Mouse (Mus musculus): ENCODE measurements around the gene Abca6.

The Abca6 gene

DNA sequence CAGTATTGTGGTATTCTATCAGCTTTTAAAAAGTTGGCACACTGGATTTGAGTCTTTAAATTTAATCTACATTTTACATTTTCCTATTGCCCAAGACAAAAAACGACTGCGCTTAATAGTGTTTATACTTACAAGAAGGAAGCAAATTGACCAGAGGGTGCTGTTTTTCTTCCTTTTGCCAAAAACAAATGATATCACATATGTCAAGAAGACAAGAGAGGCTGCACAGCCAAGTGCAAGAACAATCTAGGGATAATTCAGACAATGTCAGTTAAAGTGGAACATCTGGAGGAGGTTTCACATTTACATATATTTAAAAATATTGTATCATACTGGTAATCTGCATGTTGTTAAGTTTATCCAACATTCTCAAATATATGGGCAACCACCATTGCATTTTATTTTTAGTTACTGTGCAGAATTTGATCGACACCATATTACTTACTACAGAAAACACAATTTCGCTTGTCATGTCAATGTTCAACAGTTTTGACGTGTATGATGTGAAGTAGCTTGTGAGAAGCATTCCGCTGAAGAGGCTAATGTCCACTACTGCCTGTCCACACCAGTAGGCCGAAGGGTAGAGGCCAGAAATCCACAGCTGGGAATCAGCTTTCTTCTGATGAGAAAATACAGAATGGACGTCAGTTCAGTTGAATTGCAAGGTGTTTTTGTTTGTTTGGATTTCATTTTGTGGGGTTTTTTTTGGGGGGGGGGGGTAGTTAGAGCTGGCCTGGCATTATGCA, 54.8 kb downstream of the Abca6 start:
- DNase-seq (ENCODE audit: low spot score in 2 of 2) = no peak

- DNase-seq (ENCODE audit: low spot score in 2 of 2) = peak; percentile 19 to 27
Observed at GRCm38 (mm10) chr11:110195310-110195709, 56.3 kb downstream of the Abca6 start.

DNA sequence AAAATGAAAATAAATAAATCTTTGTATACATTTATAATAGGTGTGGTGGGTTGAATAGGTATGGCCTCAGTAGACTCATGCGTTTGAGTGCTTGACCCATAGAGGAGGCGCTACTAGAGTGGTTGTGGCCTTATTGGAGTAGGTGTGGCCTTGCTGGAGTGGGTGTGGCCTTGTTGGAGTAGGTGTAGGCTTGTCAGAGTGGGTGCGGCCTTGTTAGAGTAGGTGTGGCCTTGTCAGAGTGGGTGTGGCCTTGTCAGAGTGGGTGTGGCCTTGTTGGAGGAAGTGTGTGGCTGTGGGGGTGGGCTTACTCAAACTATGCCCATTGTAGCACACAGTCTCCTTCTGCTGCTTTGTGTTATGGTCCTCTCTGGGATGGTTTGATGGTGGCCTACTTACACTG, 80.4 kb downstream of the Abca6 start:
- DNase-seq (ENCODE audit: low spot score in 2 of 2) = no peak

GRCm38 (mm10) chr11:110167459-110168251, 83.9 kb downstream of the Abca6 start, which contains the start of gene Abca9:
Gene Abca9, minus strand, starts transcription at chr11:110168196.
- peak; percentile 47 to 56 for DNase-seq (ENCODE audit: low spot score in 2 of 2)

- no peak for DNase-seq (ENCODE audit: low spot score in 2 of 2)
Observed at GRCm38 (mm10) chr11:110165822-110166221, 85.8 kb downstream of the Abca6 start.

DNA sequence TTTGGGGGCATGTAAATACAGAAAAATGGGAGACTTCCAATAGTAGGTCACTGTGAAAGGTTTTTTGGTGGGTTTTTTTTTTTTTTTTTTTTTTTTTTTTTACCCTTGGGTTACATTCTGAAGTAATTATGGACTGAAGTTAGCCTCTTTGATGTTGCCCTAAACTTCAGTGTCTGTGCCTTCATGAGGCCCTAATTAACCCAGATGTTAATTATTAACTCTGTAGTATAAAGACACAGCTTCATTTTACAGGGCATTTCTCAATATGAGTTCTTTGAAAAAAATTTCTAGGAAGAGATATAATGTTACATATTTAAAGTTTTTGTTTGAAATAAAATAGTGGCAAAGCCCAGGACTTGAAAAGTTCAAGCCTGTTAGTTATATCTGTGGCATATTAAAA, 86.2 kb downstream of the Abca6 start:
- DNase-seq (ENCODE audit: low spot score in 2 of 2) = no peak

- DNase-seq (ENCODE audit: low spot score in 2 of 2) = no peak
Observed at GRCm38 (mm10) chr11:110157059-110157458, 94.5 kb downstream of the Abca6 start.

GRCm38 (mm10) chr11:110155985-110156384, 95.6 kb downstream of the Abca6 start:
- DNase-seq (ENCODE audit: low spot score in 2 of 2) = peak; percentile 18 to 48

DNA sequence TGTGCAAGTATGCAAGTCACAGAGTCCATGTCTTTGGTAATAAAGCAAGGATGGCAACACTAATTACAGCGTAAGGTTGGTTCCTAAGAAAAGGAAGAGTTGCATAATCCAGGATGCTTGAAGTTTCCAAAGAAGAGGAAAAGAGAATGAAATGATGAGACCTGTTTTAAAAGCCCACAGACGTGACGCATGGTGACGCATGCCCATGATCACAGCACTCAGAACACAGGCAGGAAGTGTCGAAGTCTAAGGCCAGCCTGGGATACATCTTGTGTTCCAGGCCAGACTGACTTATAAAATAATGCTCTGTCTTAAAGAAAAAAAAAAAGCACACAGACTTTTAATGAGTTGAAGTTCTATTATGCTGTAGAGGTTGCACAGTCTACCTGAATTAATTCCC, 103.9 kb downstream of the Abca6 start:
- DNase-seq (ENCODE audit: low spot score in 2 of 2) = no peak

GRCm38 (mm10) chr11:110145421-110145820, 106.2 kb downstream of the Abca6 start:
- no peak for DNase-seq (ENCODE audit: low spot score in 2 of 2)

GRCm38 (mm10) chr11:110130760-110131159, 120.8 kb downstream of the Abca6 start:
- DNase-seq (ENCODE audit: low spot score in 2 of 2) = no peak
